In the genomic region with DNA sequence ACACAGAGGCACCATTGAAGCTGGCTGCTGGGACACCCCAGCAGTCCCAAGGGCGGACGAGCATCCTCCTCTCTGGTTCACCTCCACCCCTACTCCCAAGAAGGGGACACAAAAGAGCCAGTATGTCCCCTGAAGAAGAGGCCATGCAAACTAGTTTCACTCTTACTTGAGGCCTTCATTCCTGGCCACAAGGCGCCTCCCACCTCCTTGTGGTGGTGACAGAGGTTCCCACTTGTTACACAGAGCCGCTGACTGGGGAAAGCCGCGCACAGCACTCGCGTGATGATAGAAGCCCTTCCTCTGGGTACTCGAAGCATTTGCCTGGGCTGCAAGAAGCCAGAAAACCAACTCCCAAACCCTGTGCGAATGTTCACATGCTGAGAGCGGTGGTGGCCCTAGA, we compare ENCODE assay signal across 1 mouse cellular context.
TF ChIP-seq lines count a peak whose summit lies in the region.

No protein-coding gene starts in this region.

TF ChIP-seq in CH12.LX, 34 proteins besides CTCF, POLR2A, EP300 and RAD21 (continued from another document):
- TF ChIP-seq ELF1 (IDR thresholded peaks at IDR 0.05; ENCODE audit: low read depth, low read length), result 0 out of 2 replicates have a peak, but pooled peaks have one; percentile 3
- TF ChIP-seq USF2 (conservative IDR thresholded peaks at IDR 0.05; ENCODE audit: low read depth, low read length), result no peak
- no peak for TF ChIP-seq MAFK (IDR thresholded peaks at IDR 0.05; ENCODE audit: insufficient replicate concordance, low read length)
- TF ChIP-seq MAX (IDR thresholded peaks at IDR 0.05; ENCODE audit: low read length), result no peak
- TF ChIP-seq GABPA (IDR thresholded peaks at IDR 0.05; ENCODE audit: insufficient replicate concordance, low read depth, low read length), result no peak
- TF ChIP-seq RCOR1 (conservative IDR thresholded peaks at IDR 0.05; ENCODE audit: low read depth, low read length), result no peak
- no peak for TF ChIP-seq SIN3A (IDR thresholded peaks at IDR 0.05; ENCODE audit: low read length)
- 0 out of 2 replicates have a peak, but pooled peaks have one; percentile 12 for TF ChIP-seq MXI1 (IDR thresholded peaks at IDR 0.05; ENCODE audit: low read depth, low read length)
- TF ChIP-seq JUN (IDR thresholded peaks at IDR 0.05; ENCODE audit: insufficient read depth, low read depth, low read length), result no peak
- no peak for TF ChIP-seq ZC3H11A (IDR thresholded peaks at IDR 0.05; ENCODE audit: low read depth, low read length)
- no peak for TF ChIP-seq PAX5 (IDR thresholded peaks at IDR 0.05; ENCODE audit: low read length)
- TF ChIP-seq CHD2 (IDR thresholded peaks at IDR 0.05; ENCODE audit: low read length), result no peak
- no peak for TF ChIP-seq ZMIZ1 (IDR thresholded peaks at IDR 0.05; ENCODE audit: low read depth, low read length)
- no peak for TF ChIP-seq MYC (IDR thresholded peaks at IDR 0.05; ENCODE audit: low read depth, low read length)
- TF ChIP-seq SMC3 (IDR thresholded peaks at IDR 0.05; ENCODE audit: low read depth, low read length), result peak; percentile 11; the same call in 1 of the 2 replicates
- 0 out of 2 replicates have a peak, but pooled peaks have one; percentile 44 for TF ChIP-seq MEF2A (IDR thresholded peaks at IDR 0.05; ENCODE audit: borderline replicate concordance, low read depth, low read length)
- no peak for TF ChIP-seq MAZ (IDR thresholded peaks at IDR 0.05; ENCODE audit: low read depth, low read length)
- peak; percentile 94 for TF ChIP-seq IRF4 (IDR thresholded peaks at IDR 0.05; ENCODE audit: low read depth, low read length)
- TF ChIP-seq POLR2AphosphoS2 (IDR thresholded peaks at IDR 0.05; ENCODE audit: low read depth, low read length), result no peak
- peak; percentile 71; the same call in 1 of the 2 replicates for TF ChIP-seq ETS1 (conservative IDR thresholded peaks at IDR 0.05; ENCODE audit: low read depth, low read length)
- TF ChIP-seq NELFE (IDR thresholded peaks at IDR 0.05; ENCODE audit: low read depth, low read length), result no peak
